Mouse (Mus musculus) liver, embryonic 11.5 days (tissue): ENCODE results near the gene Sgsh. TPM values are rescaled to one million over a fixed set of nuclear protein-coding genes. Genes with fewer than 3 reads are reported as not detected.

Experiments used
- ATAC-seq: fragments of 200-750 bp; cut with Nextera tagmentation; replicated peaks from 2 replicates; pipeline ENCODE4 v1.8.0; 2017; ENCODE audit warnings: moderate number of reproducible peaks, mild to moderate bottlenecking, moderate TSS enrichment, moderate library complexity; ENCODE audit not compliant: low FRiP score
- DNase-seq: peaks from one replicate; pipeline ENCODE4 v3.0.0-alpha.2; 2017; ENCODE audit warnings: low spot score
- H3K27ac ChIP-seq: fragments of 300-500 bp; sonication (generic); 2 replicates; pipeline ENCODE4 v1.5.1; 2014; ENCODE audit warnings: mild to moderate bottlenecking, low read depth, low read length, control low read depth
- H3K27me3 ChIP-seq: fragments of 300-500 bp; sonication (generic); replicated peaks from 2 replicates; pipeline ENCODE4 v1.6.1; 2014; ENCODE audit warnings: low read length, mixed read lengths; ENCODE audit not compliant: control insufficient read depth, insufficient read depth
- H3K36me3 ChIP-seq: fragments of 300-500 bp; sonication (generic); 2 replicates; pipeline ENCODE4 v1.6.1; 2014; ENCODE audit warnings: mild to moderate bottlenecking, low read length, moderate library complexity, mixed read lengths; ENCODE audit not compliant: control insufficient read depth, insufficient read depth
- H3K4me1 ChIP-seq: fragments of 300-500 bp; sonication (generic); replicated peaks from 2 replicates; pipeline ENCODE4 v1.6.1; 2014; ENCODE audit warnings: low read length, mixed read lengths; ENCODE audit not compliant: control insufficient read depth, insufficient read depth
- H3K4me2 ChIP-seq: fragments of 300-500 bp; sonication (generic); 2 replicates; pipeline ENCODE4 v1.6.1; 2014; ENCODE audit warnings: mild to moderate bottlenecking, control low read depth, moderate library complexity
- H3K4me3 ChIP-seq: fragments of 300-500 bp; sonication (generic); 2 replicates; pipeline ENCODE4 v1.5.1; 2014; ENCODE audit warnings: low read depth, low read length, control low read depth
- H3K9ac ChIP-seq: fragments of 300-500 bp; sonication (generic); 2 replicates; pipeline ENCODE4 v1.6.1; 2014; ENCODE audit warnings: low read depth, low read length, control low read depth
- H3K9me3 ChIP-seq: fragments of 300-500 bp; sonication (generic); 2 replicates; pipeline ENCODE4 v1.6.1; 2016; ENCODE audit warnings: low read length, inconsistent platforms, mixed read lengths; ENCODE audit not compliant: control insufficient read depth
- WGBS: fragments of 180-500 bp; shearing (Covaris S2); extraction: QIAGEN DNeasy Blood & Tissue Kit; methylation state at CpG from one replicate; pipeline ENCODE4 v1.1.7; 2014; 5-methylcytosine and 5-hydroxymethylcytosine counted together
- polyA plus RNA-seq: library from polyadenylated mRNA; unstranded; fragments of >200 nt; fragmentation: Nextera tagmentation; extraction: Ambion mirVana; gene quantifications from 2 replicates; pipeline ENCODE4 v1.2.1, GENCODE M21; 2014

Gene Sgsh
- polyA plus RNA-seq, 1 experiment from 2014 or later, result 4.4 TPM

DNA sequence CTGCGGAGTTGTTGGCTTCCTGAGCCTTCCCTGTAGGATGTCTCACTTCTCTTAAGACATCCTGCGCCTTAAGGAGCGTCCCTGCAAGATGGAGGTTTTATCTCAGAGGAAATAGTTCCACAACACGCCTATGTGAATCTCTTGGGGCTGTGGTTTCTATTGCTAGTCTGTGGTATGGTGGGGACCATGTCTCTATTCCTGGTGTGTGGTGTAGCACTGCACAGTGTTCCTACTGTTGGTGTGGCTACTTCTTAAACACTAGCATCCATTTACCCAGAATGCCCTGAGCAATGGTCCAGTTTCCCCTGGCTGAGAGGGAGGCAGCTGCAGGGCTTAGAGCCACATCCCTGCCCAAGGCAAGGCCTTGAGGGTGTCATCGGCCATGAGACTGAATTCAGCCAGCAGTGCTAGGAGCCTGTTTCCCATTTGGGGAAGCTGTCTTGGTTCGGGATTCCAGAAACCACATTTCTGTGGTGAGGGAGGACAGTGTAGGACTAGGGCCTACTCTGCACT is 27.1 kb upstream of the Sgsh start:
- Histone ChIP-seq H3K4me3 (no peak overlapping the region), H3K27ac (no peak overlapping the region), H3K9me3 (no peaks in the 10 kb centered on the region), H3K4me1 (no peaks in the 10 kb centered on the region; the same call in 1 of the 2 replicates), H3K4me2 (no peak overlapping the region), H3K27me3 (no peaks in the 10 kb centered on the region), H3K36me3 (peaks cover 2% of the 10 kb centered on the region; the same call in 1 of the 2 replicates), H3K9ac (no peak overlapping the region)
- WGBS, result 47% methylated on average over 6 of the region's 6 CpGs
- DNase-seq (no peak), ATAC-seq (no peak)

DNA sequence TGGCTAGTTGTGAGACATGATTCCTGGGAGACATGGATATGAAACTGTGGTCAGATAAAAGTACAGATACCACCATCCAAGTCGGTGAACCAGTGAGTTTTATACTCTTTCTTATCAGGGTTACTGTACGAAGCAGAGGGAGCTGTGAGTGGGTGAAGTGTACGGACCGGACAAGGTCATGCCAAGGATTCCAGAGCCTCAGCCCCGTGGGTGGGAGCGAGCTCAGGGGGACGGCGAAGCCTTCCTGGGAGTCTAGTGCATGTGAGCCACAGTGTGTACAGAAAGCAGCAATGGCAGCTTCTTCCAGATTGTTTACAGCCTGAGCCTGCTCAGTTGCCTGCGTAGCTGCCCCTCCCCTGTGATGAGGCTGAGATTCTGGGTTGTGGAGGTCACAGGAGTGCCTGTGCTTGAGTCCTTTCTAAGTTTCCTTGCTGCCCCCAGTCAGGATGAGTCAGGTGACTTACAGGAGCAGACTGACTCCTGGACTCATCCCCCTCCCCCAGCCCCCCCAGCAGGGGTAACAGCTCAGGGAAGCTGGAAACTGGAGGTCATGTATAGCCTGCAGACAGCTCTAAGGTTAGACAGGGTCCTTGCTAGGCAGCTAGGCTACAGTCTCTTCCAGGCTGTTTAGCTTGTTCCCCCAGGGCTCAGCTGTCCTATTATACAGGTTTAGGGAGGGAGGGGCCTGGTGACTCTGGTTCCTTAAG is 26.4 kb upstream of the Sgsh start:
- 68% methylated on average over 9 of the region's 9 CpGs for WGBS
- ATAC-seq (no peak), DNase-seq (no peak)
- Histone ChIP-seq H3K4me1 (no peaks in the 10 kb centered on the region), H3K4me3 (no peak overlapping the region), H3K27ac (no peak overlapping the region), H3K4me2 (no peak overlapping the region), H3K9me3 (no peaks in the 10 kb centered on the region), H3K9ac (no peak overlapping the region), H3K27me3 (no peaks in the 10 kb centered on the region), H3K36me3 (peaks cover 4% of the 10 kb centered on the region; the same call in 1 of the 2 replicates)

GRCm38 (mm10) chr11:119378551-119378950 is 23.2 kb upstream of the Sgsh start:
- H3K9me3 ChIP-seq, result no peaks in the 10 kb centered on the region
- no peak overlapping the region for H3K27ac ChIP-seq
- 90% methylated on average over 1 of the region's 1 CpGs for WGBS
- no peak overlapping the region for H3K9ac ChIP-seq
- DNase-seq (no peak), ATAC-seq (no peak)
- H3K36me3 ChIP-seq, result peaks cover 4% of the 10 kb centered on the region; the same call in 1 of the 2 replicates
- H3K4me1 ChIP-seq, result peaks cover 7% of the 10 kb centered on the region
- no peak overlapping the region for H3K4me3 ChIP-seq
- no peaks in the 10 kb centered on the region for H3K27me3 ChIP-seq
- no peak overlapping the region for H3K4me2 ChIP-seq

- Histone ChIP-seq H3K4me2 (no peak overlapping the region), H3K27ac (no peak overlapping the region), H3K36me3 (peaks cover 4% of the 10 kb centered on the region; the same call in 1 of the 2 replicates), H3K4me1 (peaks cover 7% of the 10 kb centered on the region), H3K27me3 (no peaks in the 10 kb centered on the region), H3K4me3 (no peak overlapping the region), H3K9me3 (no peaks in the 10 kb centered on the region), H3K9ac (no peak overlapping the region)
- ATAC-seq, result no peak
- DNase-seq, result no peak
- WGBS, result 72% methylated on average over 11 of the region's 11 CpGs
Observed at GRCm38 (mm10) chr11:119377326-119377725, 22.0 kb upstream of the Sgsh start.

DNA sequence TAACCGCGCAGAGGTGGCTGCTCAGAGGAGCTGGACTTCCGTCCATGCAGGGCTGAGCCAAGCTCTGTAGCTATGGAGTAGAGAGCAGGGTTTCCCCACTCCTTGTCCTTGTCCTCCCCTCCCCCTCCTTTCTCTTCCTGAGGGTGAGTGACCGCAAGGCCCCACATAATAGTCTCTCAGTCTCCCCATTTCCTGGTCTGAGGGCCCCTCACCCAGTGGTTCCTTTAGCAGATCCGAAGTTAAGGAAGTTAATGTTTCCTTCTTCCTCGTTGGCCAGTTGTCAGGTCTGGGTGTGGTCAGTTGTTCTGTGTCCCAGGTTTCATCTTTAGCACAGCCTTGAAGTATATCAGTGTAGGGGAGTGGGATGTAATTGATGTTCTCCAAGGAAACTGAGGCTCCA is 20.1 kb upstream of the Sgsh start:
- Histone ChIP-seq H3K9me3 (no peaks in the 10 kb centered on the region), H3K36me3 (peaks cover 2% of the 10 kb centered on the region; the same call in 1 of the 2 replicates), H3K27me3 (no peaks in the 10 kb centered on the region), H3K27ac (no peak overlapping the region), H3K9ac (no peak overlapping the region), H3K4me2 (no peak overlapping the region), H3K4me3 (no peak overlapping the region), H3K4me1 (peaks cover 7% of the 10 kb centered on the region)
- WGBS, result 51% methylated on average over 6 of the region's 6 CpGs
- DNase-seq (peak; percentile 28), ATAC-seq (no peak)

GRCm38 (mm10) chr11:119363534-119364145 is 8.3 kb upstream of the Sgsh start:
- no peaks in the 10 kb centered on the region for H3K27me3 ChIP-seq
- no peak overlapping the region; the same call in 1 of the 2 replicates for H3K9ac ChIP-seq
- peak; percentile 71 for DNase-seq
- WGBS, result 27% methylated on average over 11 of the region's 11 CpGs
- peaks cover 5% of the 10 kb centered on the region; the same call in 1 of the 2 replicates for H3K4me1 ChIP-seq
- H3K36me3 ChIP-seq, result no peaks in the 10 kb centered on the region
- H3K9me3 ChIP-seq, result no peaks in the 10 kb centered on the region
- ATAC-seq, result peak; percentile 79
- H3K4me3 ChIP-seq, result no peak overlapping the region
- no peak overlapping the region for H3K27ac ChIP-seq
- peak overlapping the region; percentile 33 for H3K4me2 ChIP-seq

DNA sequence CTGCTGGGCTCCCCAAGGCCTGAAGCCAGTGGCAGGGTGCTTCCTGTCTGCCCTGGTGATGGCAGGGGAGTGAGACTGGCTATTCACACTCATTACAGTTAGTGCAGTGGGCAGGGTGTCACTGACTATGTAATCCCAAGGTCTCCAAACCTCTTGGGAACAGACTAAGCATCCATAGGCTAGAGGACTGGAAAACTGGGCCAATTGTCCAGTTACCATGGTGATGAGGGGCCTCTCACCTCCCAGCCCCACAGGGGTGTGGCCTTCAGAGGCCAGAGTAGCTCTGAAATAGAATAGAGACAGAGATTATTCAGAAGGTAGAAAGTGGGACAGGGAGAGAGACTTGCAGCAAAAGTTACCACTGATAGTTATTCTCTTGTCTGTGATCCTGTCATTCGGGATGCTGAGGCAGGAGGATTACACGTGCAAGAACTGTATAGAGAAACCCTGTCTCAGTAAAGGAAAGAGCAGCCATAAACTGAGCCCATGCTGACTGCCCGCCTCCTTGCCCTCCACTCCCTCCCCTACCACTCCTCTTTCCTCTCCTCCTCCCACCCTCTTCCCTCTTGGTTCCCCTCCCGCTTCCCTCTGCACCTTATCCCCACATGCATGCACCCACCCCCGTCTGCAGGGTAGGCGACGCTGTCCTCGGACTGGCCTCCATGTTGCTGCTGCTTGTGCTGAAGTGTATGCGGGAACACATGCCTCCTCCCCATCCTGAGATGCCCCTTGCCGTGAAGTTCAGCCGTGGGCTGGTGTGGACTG is 7.6 kb upstream of the Sgsh start:
- H3K4me1 ChIP-seq, result peaks cover 5% of the 10 kb centered on the region; the same call in 1 of the 2 replicates
- H3K4me2 ChIP-seq, result peak overlapping the region; percentile 33
- H3K9ac ChIP-seq, result no peak overlapping the region; the same call in 1 of the 2 replicates
- H3K36me3 ChIP-seq, result no peaks in the 10 kb centered on the region
- no peaks in the 10 kb centered on the region for H3K9me3 ChIP-seq
- ATAC-seq (peak; percentile 36; the same call in 1 of the 2 replicates), DNase-seq (no peak)
- H3K27me3 ChIP-seq, result no peaks in the 10 kb centered on the region
- 36% methylated on average over 11 of the region's 11 CpGs for WGBS
- no peak overlapping the region for H3K27ac ChIP-seq
- no peak overlapping the region for H3K4me3 ChIP-seq

- H3K36me3 ChIP-seq, result no peaks in the 10 kb centered on the region
- no peak overlapping the region for H3K27ac ChIP-seq
- H3K4me1 ChIP-seq, result peaks cover 15% of the 10 kb centered on the region
- H3K4me3 ChIP-seq, result no peak overlapping the region
- no peaks in the 10 kb centered on the region for H3K27me3 ChIP-seq
- ATAC-seq (no peak), DNase-seq (no peak)
- 87% methylated on average over 10 of the region's 10 CpGs for WGBS
- H3K9me3 ChIP-seq, result no peaks in the 10 kb centered on the region
- H3K4me2 ChIP-seq, result no peak overlapping the region
- H3K9ac ChIP-seq, result no peak overlapping the region
Observed at GRCm38 (mm10) chr11:119359089-119359488, 3.8 kb upstream of the Sgsh start.
